Mouse (Mus musculus) ES-E14 (cell line): ENCODE results near the gene Esyt2.

Experiments used
- MAFK ChIP-seq: IDR thresholded peaks from 2 replicates; pipeline ENCODE4 v1.6.1; 2014; ENCODE audit warnings: mild to moderate bottlenecking, low read depth, low read length, inconsistent platforms; ENCODE audit not compliant: insufficient read depth
- ZC3H11A ChIP-seq: IDR thresholded peaks from 2 replicates; pipeline ENCODE4 v1.6.1; 2012; ENCODE audit warnings: low read depth, mild to moderate bottlenecking, inconsistent platforms, low read length, borderline replicate concordance
- ZNF384 ChIP-seq: IDR thresholded peaks from 2 replicates; pipeline ENCODE4 v1.6.1; 2012; ENCODE audit warnings: low read depth, low read length, inconsistent platforms

- TF ChIP-seq ZC3H11A (no peak), MAFK (no peak), ZNF384 (no peak)
Measured at GRCm38 (mm10) chr12:116425392-116425791, 144.4 kb downstream of the Esyt2 start.
